Mouse (Mus musculus): ENCODE measurements around the gene Higd1c.
"Not testable (repeated sequence)": the region's sequence is repeated elsewhere in the genome, so short reads cannot be mapped to it uniquely, and the experiment has no call there.

Higd1c gene

DNA sequence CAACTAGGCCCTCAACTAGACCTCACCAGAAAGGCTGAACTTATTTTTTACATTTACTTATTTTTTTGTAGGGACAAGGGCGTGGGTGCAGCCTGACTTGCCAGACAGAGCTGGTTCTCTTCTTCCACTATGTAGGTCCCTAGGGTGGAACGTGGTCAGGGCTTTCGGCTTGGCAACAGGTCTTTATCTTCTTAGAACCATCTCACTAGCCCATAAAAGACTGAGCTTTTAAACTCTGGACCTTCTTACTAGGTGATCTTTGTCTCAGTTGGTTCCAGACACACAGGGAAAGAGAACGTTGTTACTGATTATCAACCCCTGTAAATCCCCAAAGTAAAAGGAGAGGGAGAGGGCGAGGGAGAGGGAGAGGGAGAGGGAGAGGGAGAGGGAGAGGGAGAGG is 49.0 kb downstream of the Higd1c start:
- DNase-seq, result no peak

DNA sequence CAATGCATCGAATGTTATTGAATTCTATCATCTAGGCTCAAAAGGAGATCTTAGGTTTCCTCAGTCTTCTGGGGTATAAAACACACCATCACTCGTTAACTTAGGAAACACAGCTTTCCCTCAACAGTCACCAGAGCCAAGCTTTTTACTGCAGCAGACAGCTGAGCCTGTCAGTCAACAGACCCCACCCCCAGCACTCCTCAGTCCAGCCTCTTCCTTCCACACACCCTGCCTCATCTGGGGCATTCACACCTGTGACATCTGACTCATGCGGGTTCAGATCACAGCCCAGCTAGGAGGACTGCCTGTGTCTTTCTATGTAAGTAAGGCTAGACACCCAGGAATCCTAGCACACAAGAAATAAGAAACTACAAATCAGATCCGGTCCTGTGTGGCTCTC is 49.7 kb downstream of the Higd1c start:
- DNase-seq, result no peak

DNA sequence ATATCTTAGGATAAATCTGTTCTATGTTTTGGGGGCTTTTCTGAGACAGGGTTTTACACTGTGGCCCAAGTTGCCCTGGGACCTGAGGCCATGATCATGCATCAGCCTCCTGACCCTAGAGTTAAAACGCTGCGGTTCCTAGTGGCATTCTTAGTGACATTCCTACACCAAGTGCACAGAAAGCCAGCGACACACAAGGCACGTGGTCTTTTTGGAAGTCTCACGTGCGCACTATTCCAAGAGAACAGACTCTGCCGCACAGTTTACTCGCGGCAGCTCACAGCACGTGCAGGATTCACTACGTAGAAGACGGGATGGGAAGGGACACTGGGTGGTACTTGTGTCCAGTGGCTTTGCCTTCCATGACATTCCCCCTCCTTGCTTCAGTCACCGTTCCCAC is 50.6 kb downstream of the Higd1c start:
- DNase-seq, result no peak

DNA sequence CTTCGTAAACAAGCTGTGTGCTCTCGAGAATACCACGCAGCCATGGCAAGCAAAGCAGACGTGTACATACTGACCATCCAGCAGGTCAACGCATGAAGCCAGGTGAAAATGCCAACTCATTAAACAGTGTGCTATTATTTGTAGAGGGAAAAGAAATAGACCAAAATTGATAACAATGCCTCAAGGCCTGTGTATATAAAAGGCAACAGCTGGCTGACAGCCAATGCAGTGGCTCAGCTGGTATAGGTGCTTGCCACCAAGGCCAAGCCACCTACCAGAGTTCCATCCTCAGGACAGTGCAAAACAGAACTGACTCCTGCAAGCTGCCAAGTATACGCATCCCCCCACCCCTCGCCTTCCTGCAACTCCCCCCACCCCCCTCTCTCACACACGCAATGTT is 51.3 kb downstream of the Higd1c start:
- no peak for DNase-seq

DNA sequence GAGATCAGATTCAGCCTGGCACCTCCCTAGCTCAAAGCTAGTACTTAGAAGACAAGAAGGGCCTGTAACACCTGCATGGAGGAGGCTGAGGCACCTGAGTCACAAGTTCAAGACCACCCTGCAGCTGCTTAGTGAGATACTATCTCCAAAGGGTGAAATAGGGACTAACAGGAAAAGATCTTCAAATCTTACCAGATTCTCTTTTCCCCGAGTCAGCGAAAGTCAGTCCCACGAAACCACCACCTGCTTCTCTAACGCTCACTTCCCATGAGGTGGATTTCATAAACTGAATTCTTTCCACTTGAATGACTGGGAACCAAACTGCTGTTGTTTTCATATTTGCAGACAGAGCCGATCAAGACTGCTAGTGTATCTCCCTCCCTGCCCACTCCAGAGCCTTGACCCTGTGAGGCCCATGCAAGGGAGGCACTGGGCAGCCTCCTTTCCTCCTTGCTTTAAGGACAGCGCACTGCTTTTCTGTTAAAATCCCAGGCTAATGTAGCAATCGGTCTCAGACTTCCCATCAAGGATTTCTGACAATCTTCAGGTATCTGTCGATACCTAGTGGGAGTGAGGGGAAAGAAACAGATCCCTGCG is 53.6 kb downstream of the Higd1c start:
- no peak for DNase-seq

DNA sequence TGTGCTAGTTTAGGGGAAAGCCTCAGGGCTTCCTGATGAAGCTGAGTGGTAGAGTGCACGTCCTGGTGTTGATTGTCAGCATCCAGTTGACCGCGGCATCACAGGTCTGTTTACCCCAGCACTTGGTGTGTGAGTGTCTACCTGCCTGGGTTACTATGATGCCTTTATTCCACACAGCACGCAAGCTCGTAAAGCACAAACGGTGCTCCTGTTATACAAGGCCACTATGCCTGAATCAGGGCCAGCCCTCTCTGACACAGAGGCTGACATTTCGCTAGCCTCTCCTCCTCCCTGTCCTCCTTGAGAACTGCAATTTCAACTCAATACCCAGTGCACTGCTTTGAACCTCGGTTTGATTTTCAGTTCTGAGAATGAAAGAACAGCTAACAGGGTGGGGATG is 55.0 kb downstream of the Higd1c start:
- no peak for DNase-seq

DNA sequence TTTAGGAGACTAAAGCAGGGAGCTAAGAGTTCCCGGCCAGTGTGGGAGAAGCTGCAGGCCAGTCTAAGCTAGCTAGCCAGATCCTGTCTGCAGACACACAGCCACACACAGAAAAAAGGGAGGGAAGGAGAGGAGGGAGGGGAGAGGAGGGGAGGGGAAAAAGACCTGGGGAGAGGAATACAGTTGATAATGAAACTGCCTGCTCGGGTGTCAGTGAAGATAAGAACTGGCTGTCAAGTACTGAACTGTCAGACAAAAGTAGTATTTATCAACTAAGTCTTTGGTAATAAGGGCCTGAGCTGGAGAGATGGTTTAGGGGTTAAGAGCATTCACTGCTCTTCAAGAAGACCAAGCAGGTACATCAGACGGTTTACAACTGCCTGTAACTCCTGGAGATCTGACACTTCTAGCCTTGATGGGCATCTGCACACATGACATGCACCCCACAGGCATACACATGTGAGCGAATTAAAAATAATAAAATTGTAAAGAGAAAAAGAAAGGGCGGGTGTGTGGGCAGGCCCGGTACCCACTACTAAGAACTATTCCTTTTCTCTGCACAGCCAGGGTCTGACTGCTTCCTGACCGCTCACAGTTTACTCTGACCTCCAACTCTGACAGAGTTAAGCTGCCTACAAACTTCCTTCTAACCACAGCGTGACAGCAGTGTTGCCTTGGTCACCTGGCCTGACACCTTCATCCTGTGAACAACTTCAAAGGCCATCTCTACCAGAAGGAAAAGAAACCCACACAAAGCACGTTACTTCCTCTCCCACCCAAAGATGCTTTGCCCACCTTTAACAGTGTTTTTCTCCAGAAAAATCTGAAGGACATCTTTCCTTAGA is 55.8 kb downstream of the Higd1c start:
- DNase-seq, result no peak

DNA sequence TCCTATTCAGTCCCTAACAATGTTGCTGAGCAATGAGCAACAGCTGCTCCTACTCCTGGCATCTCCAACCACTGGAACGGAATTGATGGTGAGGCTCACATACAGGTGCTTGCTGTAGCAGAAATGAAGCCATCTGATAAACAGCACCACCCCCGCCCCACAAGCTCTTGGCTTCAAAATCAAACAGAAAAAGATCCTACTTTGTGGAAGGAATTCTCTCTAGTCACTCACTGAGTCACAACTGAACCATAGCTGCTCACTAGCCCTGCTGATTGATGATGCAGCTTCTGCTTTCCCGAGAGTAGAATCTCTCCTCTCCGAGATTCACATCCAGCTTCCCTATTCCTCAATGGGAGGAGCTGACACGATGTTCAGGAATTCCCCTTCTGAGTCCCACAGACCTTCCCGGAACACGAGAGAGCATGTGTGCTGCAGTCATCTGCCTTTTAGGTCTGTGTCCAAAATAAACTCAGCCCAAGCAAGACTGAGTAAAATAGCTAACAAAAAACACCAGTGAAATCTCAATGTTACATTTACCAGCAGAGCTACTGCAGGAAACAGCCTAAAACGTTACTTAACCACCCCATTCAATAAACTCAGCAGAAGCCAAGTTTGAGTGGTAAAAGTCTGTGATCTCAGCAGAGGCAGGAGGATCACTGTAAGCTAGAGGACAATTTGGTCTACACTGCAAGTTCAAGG is 56.9 kb downstream of the Higd1c start:
- no peak for DNase-seq

DNA sequence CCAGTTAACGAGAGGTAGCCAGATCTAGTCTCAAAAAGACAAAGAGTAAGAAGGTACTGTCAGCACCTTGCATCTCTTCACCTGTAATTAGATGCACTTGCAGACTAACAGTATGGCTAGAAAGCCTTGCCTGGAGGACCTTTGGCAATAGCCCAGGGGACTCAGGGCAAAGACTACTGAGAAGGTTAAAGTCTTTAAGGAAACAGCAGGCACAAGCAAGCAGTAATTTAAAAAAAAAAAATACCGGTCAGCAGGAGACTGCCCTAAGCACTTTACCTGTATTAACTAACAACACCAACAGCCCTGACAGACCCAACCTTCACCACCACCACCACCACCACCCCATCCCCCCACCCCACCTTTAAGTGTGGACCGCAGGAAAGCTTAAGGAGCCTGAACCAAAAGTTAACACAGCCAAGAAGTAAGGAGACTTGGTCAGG is 57.4 kb downstream of the Higd1c start, which contains the start of gene Gm5475:
Gene Gm5475, plus strand, starts transcription at position 390 of the 440 bp plus-strand sequence.
- not testable (repeated sequence) for DNase-seq

DNA sequence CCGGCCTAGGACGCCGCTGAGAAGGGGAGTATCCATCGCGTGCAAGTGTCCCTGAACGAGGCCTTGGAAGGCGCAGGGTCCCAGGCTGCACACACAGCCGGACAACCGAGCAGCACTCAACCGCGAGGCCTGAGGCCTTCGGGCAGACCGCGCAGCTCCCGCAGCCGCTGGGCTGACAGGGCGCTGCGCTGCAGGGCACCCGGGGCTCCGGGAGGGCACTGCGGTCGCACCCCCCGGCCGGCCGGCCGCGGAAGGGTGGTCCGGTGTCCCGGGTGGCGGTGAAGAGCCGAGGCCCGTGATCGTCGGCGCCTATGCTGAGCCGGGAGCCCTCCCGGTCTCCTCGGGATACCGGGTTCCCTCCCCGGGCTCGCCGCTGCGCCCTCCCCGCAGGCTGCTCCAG is 58.1 kb downstream of the Higd1c start:
- DNase-seq, result no peak

DNA sequence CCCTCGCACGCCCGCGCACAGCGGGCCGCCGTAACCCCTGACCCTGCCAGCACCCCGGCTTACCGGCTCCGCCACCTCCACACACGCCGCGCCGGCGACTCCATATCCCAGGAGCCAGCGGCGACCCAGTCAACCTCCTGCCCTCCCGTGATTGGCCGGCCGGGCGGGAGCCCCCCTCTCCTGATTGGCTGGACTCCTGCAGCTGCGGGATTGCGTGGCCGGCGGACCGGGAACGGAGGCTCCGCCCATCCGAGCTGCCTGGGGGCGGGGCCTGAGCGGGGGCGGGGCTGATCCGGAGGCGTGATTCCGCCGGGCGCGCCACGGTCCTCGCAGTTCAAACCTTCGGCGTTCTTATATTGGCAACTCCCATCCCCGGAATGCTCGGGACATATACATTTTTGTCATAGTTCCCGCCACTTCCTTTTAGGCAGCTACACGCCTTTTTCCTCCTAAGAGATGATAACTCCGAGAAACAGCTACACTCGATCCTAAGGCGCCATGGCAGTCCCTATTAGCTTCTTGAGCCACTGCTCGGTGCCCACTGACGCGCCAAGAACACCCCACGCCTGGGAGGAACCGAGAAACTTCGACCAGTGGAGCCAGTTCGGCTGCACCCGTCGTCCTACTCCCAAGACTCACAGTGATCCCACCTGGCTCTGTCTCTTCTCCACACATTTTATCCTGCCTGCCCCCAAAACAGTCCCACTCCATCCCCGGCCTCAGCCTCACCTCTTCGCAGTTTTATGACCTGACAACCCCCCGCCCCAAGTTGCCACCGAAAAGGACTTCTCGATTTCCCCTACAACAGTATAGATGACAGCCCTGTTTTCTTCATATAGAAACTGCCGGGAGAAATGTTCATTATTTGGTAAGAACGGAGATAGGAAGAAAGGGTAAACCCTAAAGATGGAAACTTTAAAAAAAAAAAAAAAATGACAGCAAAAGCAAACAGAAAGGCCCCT is 58.8 kb downstream of the Higd1c start:
- DNase-seq, result peak; percentile 97

DNA sequence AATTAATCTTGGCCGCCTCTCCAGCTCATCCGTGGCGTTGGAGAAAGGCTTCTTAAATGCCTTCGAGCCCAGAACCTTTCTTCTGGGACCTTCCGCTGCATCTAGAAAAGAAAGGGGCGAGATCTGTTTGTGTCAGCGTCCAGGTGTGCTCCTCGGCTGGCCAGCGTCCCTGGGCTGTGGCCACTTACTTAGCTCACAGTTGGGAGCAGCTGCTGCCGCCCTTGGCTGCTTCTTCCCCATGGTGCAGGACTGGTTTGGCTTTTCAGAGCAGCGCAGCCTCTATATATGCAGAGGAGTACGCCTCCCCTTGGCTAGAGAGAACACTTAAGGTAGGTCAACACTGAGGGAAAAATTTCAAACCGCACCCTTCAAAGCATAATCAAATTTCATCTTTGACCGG is 59.6 kb downstream of the Higd1c start:
- no peak for DNase-seq

DNA sequence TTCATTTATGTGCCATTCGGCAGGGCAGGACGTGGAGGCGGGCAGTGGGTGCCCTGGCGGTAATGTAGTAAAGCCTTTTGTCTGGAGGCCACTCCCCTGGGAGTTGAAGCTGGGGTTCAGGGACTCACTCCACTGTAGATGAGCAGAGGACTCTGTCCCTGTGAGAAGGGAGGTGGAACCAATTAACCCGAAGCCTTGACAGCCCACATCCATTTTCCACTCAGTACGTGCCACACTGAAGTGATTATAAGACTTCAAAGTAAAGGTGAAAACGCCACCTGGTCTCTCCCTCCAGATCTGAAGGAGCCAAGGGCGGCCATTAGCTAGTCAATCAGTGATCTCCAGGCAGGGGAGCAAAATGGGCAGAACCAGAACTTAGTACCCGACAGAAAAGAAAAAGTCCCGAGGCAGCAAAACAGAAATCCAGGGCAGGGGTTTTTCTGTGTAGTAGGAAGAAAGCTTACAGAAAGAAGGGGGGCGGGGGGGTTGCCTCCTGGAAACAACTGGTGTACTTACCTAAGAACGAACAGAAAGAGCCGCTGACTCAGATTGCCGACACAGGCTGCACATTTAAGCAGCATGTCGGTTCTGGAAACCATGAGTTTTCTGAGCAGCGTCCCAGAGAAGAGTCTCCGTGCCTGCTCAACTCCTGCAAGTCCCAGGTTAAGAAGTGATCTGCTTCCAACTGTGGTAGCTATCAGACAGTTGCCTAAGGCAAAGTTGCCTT is 60.2 kb downstream of the Higd1c start, which contains the start of gene Slc11a2:
Gene Slc11a2, minus strand, starts transcription at position 677 of the 727 bp plus-strand sequence.
- DNase-seq, result no peak

DNA sequence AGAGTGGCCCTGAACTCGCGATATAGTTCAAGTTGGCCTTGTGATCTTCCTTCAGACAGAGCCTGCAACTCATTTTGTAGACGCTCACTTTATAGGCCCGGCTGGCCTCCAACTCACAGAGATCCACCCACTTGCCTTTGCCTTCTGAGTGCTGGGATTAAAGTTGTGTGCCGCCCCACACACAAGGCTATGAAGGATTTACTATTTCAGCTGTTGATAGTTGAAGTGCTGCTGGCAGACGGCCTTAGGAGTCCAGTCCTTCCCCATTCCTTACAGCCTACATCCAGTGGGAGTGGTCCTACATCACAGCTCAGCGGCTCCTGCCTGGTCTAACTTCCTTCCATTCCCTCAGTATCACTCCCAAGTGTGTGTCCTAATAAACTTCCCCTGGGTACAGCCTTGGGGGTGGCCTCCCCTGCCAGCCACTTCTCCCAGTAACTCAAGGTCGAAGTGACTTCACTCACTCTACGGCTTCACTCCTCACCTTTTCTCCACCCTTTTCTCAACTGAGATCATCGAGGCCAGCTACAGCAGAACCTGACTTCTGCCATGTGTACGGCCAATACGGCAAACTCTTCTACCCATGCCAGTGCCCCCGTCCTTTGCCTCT is 64.1 kb downstream of the Higd1c start:
- DNase-seq, result no peak

DNA sequence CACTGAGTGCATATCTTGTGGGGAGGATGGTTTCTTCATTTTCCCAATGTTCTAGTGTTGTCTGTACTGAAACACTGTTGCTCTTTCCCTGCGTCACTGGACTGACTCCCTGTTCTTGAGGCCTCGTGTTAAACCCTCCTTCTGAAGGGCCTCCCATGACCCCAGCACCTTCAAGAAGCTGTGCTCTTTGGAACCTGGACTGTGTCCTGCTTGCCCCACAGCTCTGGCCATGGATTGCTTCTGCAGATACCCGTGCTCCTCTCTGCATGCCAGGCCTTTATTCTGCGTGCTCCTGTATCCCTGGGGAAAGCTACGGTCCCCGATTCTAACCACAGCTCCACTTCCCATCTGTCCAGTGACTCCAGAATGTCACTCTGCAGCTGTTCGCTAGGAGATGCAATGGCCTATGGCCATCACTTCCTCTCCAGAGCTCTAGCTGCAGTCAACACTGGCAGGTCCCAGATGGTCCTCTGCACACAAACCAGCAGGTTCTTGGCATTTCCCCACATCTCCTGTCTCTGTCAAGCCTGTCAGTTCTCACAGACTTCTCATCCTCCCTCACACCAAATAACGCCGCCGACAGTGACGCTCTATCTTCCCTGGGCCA is 65.7 kb downstream of the Higd1c start:
- DNase-seq, result no peak

DNA sequence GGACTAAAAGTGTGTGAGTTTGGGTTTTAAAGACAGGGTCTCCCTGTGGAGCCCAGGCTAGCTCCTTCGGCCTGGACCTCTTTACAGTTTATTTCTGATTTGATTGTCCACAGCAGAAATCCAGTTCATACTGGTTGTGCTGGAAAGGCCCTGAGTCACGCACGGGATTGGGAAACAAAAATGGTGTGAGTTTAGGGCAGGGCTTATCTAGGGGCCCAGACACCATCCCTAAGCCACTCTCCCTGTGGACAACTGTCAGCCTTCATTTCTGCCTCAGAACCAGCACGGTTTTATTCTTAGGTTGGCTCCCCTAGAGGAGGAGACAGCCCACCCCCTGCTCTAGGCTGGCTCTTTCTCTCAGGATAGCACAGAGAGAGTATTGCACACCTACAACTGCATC is 68.9 kb downstream of the Higd1c start:
- no peak for DNase-seq

Measured in right cerebral cortex, postnatal 25 days (tissue).